Mouse (Mus musculus): ENCODE data around the gene Trim54.

Gene Trim54

DNA sequence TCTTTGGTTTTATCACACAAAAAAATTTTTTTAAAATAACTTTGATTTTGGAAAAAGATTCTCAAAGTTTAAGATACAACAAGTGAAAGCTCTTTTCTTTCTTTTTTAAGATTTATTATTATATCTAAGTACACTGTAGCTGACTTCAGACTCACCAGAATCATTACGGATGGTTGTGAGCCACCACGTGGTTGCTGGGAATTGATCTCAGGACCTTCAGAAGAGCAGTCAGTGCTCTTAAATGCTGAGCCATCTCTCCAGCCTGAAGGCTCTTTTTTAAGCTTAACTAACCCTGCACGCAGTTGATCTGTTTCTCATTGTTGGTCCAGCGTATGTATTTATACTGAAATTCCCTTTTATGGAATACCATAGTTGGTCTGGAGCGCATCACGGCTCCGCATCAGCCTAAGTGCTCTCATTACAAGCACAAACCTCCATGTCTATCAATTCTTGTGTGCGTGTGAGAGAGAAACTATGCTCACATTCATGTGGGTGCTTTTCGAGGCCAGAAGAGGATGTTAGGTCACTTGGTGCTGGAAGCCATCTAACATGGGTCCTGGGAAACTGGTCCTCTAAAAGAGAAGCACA, 64.8 kb downstream of the Trim54 start:
- DNase-seq (ENCODE audit: low spot score) = no peak

DNA sequence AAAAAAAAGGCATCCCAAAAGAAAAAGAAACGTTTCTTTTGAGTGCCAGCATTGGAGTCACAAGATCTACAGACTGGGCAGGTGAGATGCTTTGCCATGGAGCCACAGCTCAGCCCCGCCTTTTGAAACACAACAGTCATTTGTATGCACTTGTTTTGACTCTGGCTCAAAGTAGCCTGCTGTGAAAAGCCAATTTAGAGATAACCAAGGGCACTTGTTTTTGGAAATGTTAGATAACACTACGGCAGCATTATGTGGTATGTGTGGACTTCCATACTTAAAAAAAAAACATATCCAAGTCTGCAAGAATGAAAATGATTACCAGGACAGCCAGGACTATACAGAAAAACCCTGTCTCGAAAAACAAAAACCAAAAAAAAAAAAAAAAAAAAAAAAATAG, 67.2 kb downstream of the Trim54 start:
- DNase-seq (ENCODE audit: low spot score) = no peak

Measured in embryo, embryonic 10.5 days (tissue).